Mouse (Mus musculus) lung, postnatal 0 days (tissue): Measurements from ENCODE around the gene Wipf1.

ENCODE experiments used
- CTCF ChIP-seq: IDR thresholded peaks from 2 replicates; pipeline ENCODE4 v1.5.1; 2016; ENCODE audit warnings: antibody characterized with exemption, mild to moderate bottlenecking
- EP300 ChIP-seq: IDR thresholded peaks from 2 replicates; pipeline ENCODE4 v1.6.1; 2016; ENCODE audit warnings: antibody characterized with exemption, mild to moderate bottlenecking, control low read depth

GRCm38 (mm10) chr2:73475519-73475918 lies 54.0 kb downstream of the Wipf1 start:
- no peak for TF ChIP-seq CTCF
- no peak for TF ChIP-seq EP300
